Mouse (Mus musculus): ENCODE measurements at regions not wholly inside any gene's neighbourhood (a gene's known extent, or its start where the extent isn't known, plus 50 kb on each side); places are given as distances from the start of the nearest gene placed in this dataset.
A peak's percentile ranks its signal among the peaks of the same experiment; 100 is the strongest.

GRCm38 (mm10) chr3:81279266-81279665 is 243.1 kb downstream of the Pdgfc start:
- no peak for DNase-seq

GRCm38 (mm10) chr3:81289762-81290161 is 253.5 kb downstream of the Pdgfc start:
- no peak for DNase-seq

GRCm38 (mm10) chr3:81292404-81292803 is 256.2 kb downstream of the Pdgfc start:
- DNase-seq: no peak

GRCm38 (mm10) chr3:81293186-81293819 is 257.1 kb downstream of the Pdgfc start:
- DNase-seq: no peak

GRCm38 (mm10) chr3:81304017-81304791 is 268.0 kb downstream of the Pdgfc start:
- DNase-seq: no peak

GRCm38 (mm10) chr3:81305412-81306165 is 269.4 kb downstream of the Pdgfc start:
- no peak for DNase-seq

GRCm38 (mm10) chr3:81326866-81327265 is 290.6 kb downstream of the Pdgfc start:
- no peak for DNase-seq

GRCm38 (mm10) chr3:81351739-81352138 is 315.5 kb downstream of the Pdgfc start:
- no peak for DNase-seq

GRCm38 (mm10) chr3:81367918-81368317 is 331.7 kb downstream of the Pdgfc start:
- no peak for DNase-seq

GRCm38 (mm10) chr3:81368642-81369041 is 332.4 kb downstream of the Pdgfc start:
- DNase-seq: no peak

- DNase-seq: no peak
Observed at GRCm38 (mm10) chr3:81369742-81370141, 333.5 kb downstream of the Pdgfc start.

GRCm38 (mm10) chr3:81375990-81376389 is 339.8 kb downstream of the Pdgfc start:
- DNase-seq: no peak

GRCm38 (mm10) chr3:81377466-81377865 is 341.2 kb downstream of the Pdgfc start:
- DNase-seq: no peak

- no peak for DNase-seq
Observed at GRCm38 (mm10) chr3:81379362-81379761, 343.1 kb downstream of the Pdgfc start.

- no peak for DNase-seq
Observed at GRCm38 (mm10) chr3:81386931-81387330, 350.7 kb downstream of the Pdgfc start.

- no peak for DNase-seq
Observed at GRCm38 (mm10) chr3:81387634-81388033, 351.4 kb downstream of the Pdgfc start.

GRCm38 (mm10) chr3:81397212-81397611 is 361.0 kb downstream of the Pdgfc start:
- no peak for DNase-seq

GRCm38 (mm10) chr3:81401028-81401427 is 364.8 kb downstream of the Pdgfc start:
- no peak for DNase-seq

- DNase-seq: peak in 1 of 2 experiments; percentile 16
Observed at GRCm38 (mm10) chr3:81408914-81409313, 372.7 kb downstream of the Pdgfc start.

- DNase-seq: no peak
Observed at GRCm38 (mm10) chr3:81421875-81422274, 385.7 kb downstream of the Pdgfc start.

GRCm38 (mm10) chr3:81426765-81427164 is 390.5 kb downstream of the Pdgfc start:
- no peak for DNase-seq

All from lung, adult 18-20 months (tissue).